Mouse (Mus musculus) midbrain, embryonic 16.5 days (tissue): ENCODE data around the gene Fry. TPM values are rescaled to one million over a fixed set of nuclear protein-coding genes. Genes with fewer than 3 reads are reported as not detected.

Experiments
- ATAC-seq: fragments of 200-750 bp; cut with Nextera tagmentation; 2 replicates; pipeline ENCODE4 v1.8.0; 2017; ENCODE audit warnings: moderate TSS enrichment
- H3K27ac ChIP-seq: fragments of 300-500 bp; sonication (generic); 2 replicates; pipeline ENCODE4 v1.5.1; 2014; ENCODE audit warnings: mild to moderate bottlenecking, low read length, mixed read lengths
- H3K27me3 ChIP-seq: fragments of 300-500 bp; sonication (generic); 2 replicates; pipeline ENCODE4 v1.6.1; 2014; ENCODE audit warnings: low read depth, low read length, mixed read lengths; ENCODE audit not compliant: control insufficient read depth, insufficient read depth
- H3K36me3 ChIP-seq: fragments of 300-500 bp; sonication (generic); 2 replicates; pipeline ENCODE4 v1.6.1; 2014; ENCODE audit warnings: mild to moderate bottlenecking, low read length, moderate library complexity, mixed read lengths; ENCODE audit not compliant: control insufficient read depth, insufficient read depth
- H3K4me1 ChIP-seq: fragments of 300-500 bp; sonication (generic); 2 replicates; pipeline ENCODE4 v1.6.1; 2014; ENCODE audit warnings: mild to moderate bottlenecking, low read length, mixed read lengths; ENCODE audit not compliant: control insufficient read depth, insufficient read depth
- H3K4me2 ChIP-seq: fragments of 300-500 bp; sonication (generic); 2 replicates; pipeline ENCODE4 v1.6.1; 2014; ENCODE audit warnings: mild to moderate bottlenecking, low read length, mixed read lengths
- H3K4me3 ChIP-seq: fragments of 300-500 bp; sonication (generic); 2 replicates; pipeline ENCODE4 v1.5.1; 2014; ENCODE audit warnings: low read depth, mild to moderate bottlenecking, low read length, moderate library complexity, mixed read lengths
- H3K9ac ChIP-seq: fragments of 300-500 bp; sonication (generic); 2 replicates; pipeline ENCODE4 v1.6.1; 2014; ENCODE audit warnings: low read depth, low read length, mixed read lengths
- H3K9me3 ChIP-seq: fragments of 300-500 bp; sonication (generic); replicated peaks from 2 replicates; pipeline ENCODE4 v1.6.1; 2014; ENCODE audit warnings: mild to moderate bottlenecking, low read length, mixed read lengths; ENCODE audit not compliant: control insufficient read depth, poor library complexity, severe bottlenecking
- WGBS: fragments of 180-500 bp; shearing (Covaris S2); extraction: QIAGEN DNeasy Blood & Tissue Kit; methylation state at CpG from one replicate; pipeline ENCODE4 v1.1.7; 2014; 5-methylcytosine and 5-hydroxymethylcytosine counted together
- polyA plus RNA-seq: library from polyadenylated mRNA; unstranded; fragments of >200 nt; fragmentation: Nextera tagmentation; extraction: Ambion mirVana; gene quantifications from 2 replicates; pipeline ENCODE4 v1.2.1, GENCODE M21; 2015

Fry gene
- polyA plus RNA-seq, 1 experiment from 2014 or later = 64.1 TPM

GRCm38 (mm10) chr5:150275314-150275713 is 156.9 kb downstream of the Fry start:
- 93% methylated on average over 6 of the region's 6 CpGs for WGBS
- H3K4me3 ChIP-seq = no peak overlapping the region
- no peaks in the 10 kb centered on the region for H3K27me3 ChIP-seq
- ATAC-seq = no peak
- no peak overlapping the region for H3K27ac ChIP-seq
- no peak overlapping the region for H3K4me2 ChIP-seq
- H3K36me3 ChIP-seq = peaks cover 2% of the 10 kb centered on the region; the same call in 1 of the 2 replicates
- no peaks in the 10 kb centered on the region; the same call in 1 of the 2 replicates for H3K9me3 ChIP-seq
- H3K9ac ChIP-seq = no peak overlapping the region
- no peaks in the 10 kb centered on the region for H3K4me1 ChIP-seq

GRCm38 (mm10) chr5:150276611-150277010 is 158.2 kb downstream of the Fry start:
- no peak overlapping the region for H3K9ac ChIP-seq
- peaks cover 2% of the 10 kb centered on the region; the same call in 1 of the 2 replicates for H3K36me3 ChIP-seq
- no peak for ATAC-seq
- H3K27ac ChIP-seq = no peak overlapping the region
- no peaks in the 10 kb centered on the region for H3K27me3 ChIP-seq
- no peaks in the 10 kb centered on the region for H3K4me1 ChIP-seq
- no peak overlapping the region for H3K4me2 ChIP-seq
- H3K9me3 ChIP-seq = no peaks in the 10 kb centered on the region; the same call in 1 of the 2 replicates
- 77% methylated on average over 4 of the region's 4 CpGs for WGBS
- no peak overlapping the region for H3K4me3 ChIP-seq

GRCm38 (mm10) chr5:150279387-150279786 is 160.9 kb downstream of the Fry start:
- no peaks in the 10 kb centered on the region; the same call in 1 of the 2 replicates for H3K9me3 ChIP-seq
- 69% methylated on average over 6 of the region's 6 CpGs for WGBS
- H3K36me3 ChIP-seq = peaks cover 2% of the 10 kb centered on the region; the same call in 1 of the 2 replicates
- no peaks in the 10 kb centered on the region for H3K4me1 ChIP-seq
- H3K9ac ChIP-seq = no peak overlapping the region
- H3K27ac ChIP-seq = no peak overlapping the region
- no peak overlapping the region for H3K4me3 ChIP-seq
- no peak for ATAC-seq
- no peaks in the 10 kb centered on the region for H3K27me3 ChIP-seq
- H3K4me2 ChIP-seq = no peak overlapping the region

GRCm38 (mm10) chr5:150281084-150281483 is 162.6 kb downstream of the Fry start:
- Histone ChIP-seq H3K4me1 (no peaks in the 10 kb centered on the region), H3K4me3 (no peak overlapping the region), H3K9me3 (no peaks in the 10 kb centered on the region), H3K27ac (no peak overlapping the region), H3K36me3 (peaks cover 2% of the 10 kb centered on the region; the same call in 1 of the 2 replicates), H3K27me3 (no peaks in the 10 kb centered on the region), H3K4me2 (no peak overlapping the region), H3K9ac (no peak overlapping the region)
- no peak for ATAC-seq
- WGBS = 83% methylated on average over 2 of the region's 2 CpGs

GRCm38 (mm10) chr5:150282091-150282490 is 163.6 kb downstream of the Fry start:
- no peak overlapping the region for H3K4me2 ChIP-seq
- no peaks in the 10 kb centered on the region for H3K4me1 ChIP-seq
- H3K27ac ChIP-seq = no peak overlapping the region
- WGBS = 82% methylated on average over 7 of the region's 7 CpGs
- H3K27me3 ChIP-seq = no peaks in the 10 kb centered on the region
- H3K4me3 ChIP-seq = no peak overlapping the region
- ATAC-seq = no peak
- no peak overlapping the region for H3K9ac ChIP-seq
- H3K9me3 ChIP-seq = no peaks in the 10 kb centered on the region
- H3K36me3 ChIP-seq = no peaks in the 10 kb centered on the region

- Histone ChIP-seq H3K4me3 (no peak overlapping the region), H3K9ac (no peak overlapping the region), H3K27me3 (no peaks in the 10 kb centered on the region), H3K36me3 (no peaks in the 10 kb centered on the region), H3K27ac (no peak overlapping the region), H3K4me2 (no peak overlapping the region), H3K9me3 (no peaks in the 10 kb centered on the region), H3K4me1 (no peaks in the 10 kb centered on the region)
- WGBS = 82% methylated on average over 7 of the region's 7 CpGs
- no peak for ATAC-seq
Observed at GRCm38 (mm10) chr5:150287949-150288348, 169.5 kb downstream of the Fry start.

GRCm38 (mm10) chr5:150289611-150290010 is 171.2 kb downstream of the Fry start:
- Histone ChIP-seq H3K4me1 (no peaks in the 10 kb centered on the region), H3K27ac (no peak overlapping the region), H3K4me2 (no peak overlapping the region), H3K36me3 (no peaks in the 10 kb centered on the region), H3K9ac (no peak overlapping the region), H3K9me3 (no peaks in the 10 kb centered on the region), H3K27me3 (no peaks in the 10 kb centered on the region), H3K4me3 (no peak overlapping the region)
- ATAC-seq = no peak
- 76% methylated on average over 8 of the region's 8 CpGs for WGBS

GRCm38 (mm10) chr5:150290494-150291199 is 172.2 kb downstream of the Fry start:
- Histone ChIP-seq H3K9me3 (no peaks in the 10 kb centered on the region), H3K9ac (no peak overlapping the region), H3K4me1 (no peaks in the 10 kb centered on the region), H3K27me3 (no peaks in the 10 kb centered on the region), H3K4me2 (no peak overlapping the region), H3K4me3 (no peak overlapping the region), H3K27ac (no peak overlapping the region), H3K36me3 (no peaks in the 10 kb centered on the region)
- ATAC-seq = no peak
- 86% methylated on average over 4 of the region's 4 CpGs for WGBS

GRCm38 (mm10) chr5:150291216-150291615 is 172.8 kb downstream of the Fry start:
- WGBS = 86% methylated on average over 6 of the region's 6 CpGs
- H3K9ac ChIP-seq = no peak overlapping the region
- H3K27ac ChIP-seq = no peak overlapping the region
- H3K36me3 ChIP-seq = no peaks in the 10 kb centered on the region
- H3K27me3 ChIP-seq = no peaks in the 10 kb centered on the region
- H3K4me3 ChIP-seq = no peak overlapping the region
- H3K9me3 ChIP-seq = no peaks in the 10 kb centered on the region
- H3K4me2 ChIP-seq = no peak overlapping the region
- H3K4me1 ChIP-seq = no peaks in the 10 kb centered on the region
- no peak for ATAC-seq
